Mouse (Mus musculus) heart, embryonic 11.5 days (tissue): ENCODE results near the gene Cox14. TPM values are rescaled to one million over a fixed set of nuclear protein-coding genes. Genes with fewer than 3 reads are reported as not detected.
"Not testable (repeated sequence)": the region's sequence is repeated elsewhere in the genome, so short reads cannot be mapped to it uniquely, and the experiment has no call there.

Experiments used
- ATAC-seq: fragments of 200-750 bp; cut with Nextera tagmentation; replicated peaks from 2 replicates; pipeline ENCODE4 v1.8.0; 2017; ENCODE audit warnings: moderate library complexity; ENCODE audit not compliant: insufficient number of reproducible peaks, low FRiP score, low TSS enrichment
- H3K27ac ChIP-seq: fragments of 300-500 bp; sonication (generic); 2 replicates; pipeline ENCODE4 v1.5.1; 2014; ENCODE audit warnings: mild to moderate bottlenecking, low read depth, low read length
- H3K27me3 ChIP-seq: fragments of 300-500 bp; sonication (generic); 2 replicates; pipeline ENCODE4 v1.6.1; 2014; ENCODE audit warnings: mild to moderate bottlenecking, low read length, mixed read lengths; ENCODE audit not compliant: control insufficient read depth, insufficient read depth
- H3K36me3 ChIP-seq: fragments of 300-500 bp; sonication (generic); 2 replicates; pipeline ENCODE4 v1.6.1; 2014; ENCODE audit warnings: mild to moderate bottlenecking, low read length, moderate library complexity, mixed read lengths; ENCODE audit not compliant: control insufficient read depth, insufficient read depth
- H3K4me1 ChIP-seq: fragments of 300-500 bp; sonication (generic); 2 replicates; pipeline ENCODE4 v1.6.1; 2014; ENCODE audit warnings: low read length; ENCODE audit not compliant: control insufficient read depth, insufficient read depth
- H3K4me2 ChIP-seq: fragments of 300-500 bp; sonication (generic); 2 replicates; pipeline ENCODE4 v1.6.1; 2014; ENCODE audit warnings: mild to moderate bottlenecking, moderate library complexity
- H3K4me3 ChIP-seq: fragments of 300-500 bp; sonication (generic); 2 replicates; pipeline ENCODE4 v1.5.1; 2014; ENCODE audit warnings: low read depth, low read length
- H3K9ac ChIP-seq: fragments of 300-500 bp; sonication (generic); 2 replicates; pipeline ENCODE4 v1.6.1; 2014; ENCODE audit warnings: mild to moderate bottlenecking, low read depth, low read length, moderate library complexity
- H3K9me3 ChIP-seq: fragments of 300-500 bp; sonication (generic); replicated peaks from 2 replicates; pipeline ENCODE4 v1.6.1; 2016; ENCODE audit warnings: low read length; ENCODE audit not compliant: control insufficient read depth
- WGBS: fragments of 180-500 bp; shearing (Covaris S2); extraction: QIAGEN DNeasy Blood & Tissue Kit; methylation state at CpG from one replicate; pipeline ENCODE4 v1.1.7; 2014; ENCODE audit not compliant: insufficient replicate concordance; 5-methylcytosine and 5-hydroxymethylcytosine counted together
- polyA plus RNA-seq: library from polyadenylated mRNA; unstranded; fragments of >200 nt; fragmentation: Nextera tagmentation; extraction: Ambion mirVana; gene quantifications from 2 replicates; pipeline ENCODE4 v1.2.1, GENCODE M21; 2014

Gene Cox14
- polyA plus RNA-seq, 1 experiment from 2014 or later = 176 TPM

DNA sequence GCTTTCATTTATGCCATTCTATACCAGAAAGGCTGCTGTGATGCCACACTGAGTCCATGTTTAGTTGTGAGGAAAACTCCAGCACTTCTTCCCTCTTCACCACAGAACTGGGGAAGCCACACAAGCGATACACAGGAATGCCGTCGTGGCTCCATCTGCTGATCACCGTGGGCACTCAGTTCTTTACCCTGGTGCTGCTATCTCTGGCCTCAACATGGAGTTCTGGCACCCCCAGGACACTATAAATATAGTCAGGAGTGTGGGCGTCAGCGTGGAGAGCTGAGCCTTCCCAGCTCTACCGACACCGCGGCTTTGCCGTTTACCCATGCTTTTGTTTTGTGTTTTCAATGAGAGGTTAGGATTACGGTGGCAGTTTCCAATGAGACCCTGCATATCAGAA lies 11.3 kb downstream of the Cox14 start:
- Histone ChIP-seq H3K27ac (no peak overlapping the region), H3K4me2 (no peak overlapping the region), H3K4me1 (no peaks in the 10 kb centered on the region), H3K36me3 (peaks cover 16% of the 10 kb centered on the region), H3K9ac (no peak overlapping the region), H3K27me3 (no peaks in the 10 kb centered on the region), H3K4me3 (no peak overlapping the region), H3K9me3 (no peaks in the 10 kb centered on the region)
- 85% methylated on average over 11 of the region's 11 CpGs for WGBS
- ATAC-seq = no peak

DNA sequence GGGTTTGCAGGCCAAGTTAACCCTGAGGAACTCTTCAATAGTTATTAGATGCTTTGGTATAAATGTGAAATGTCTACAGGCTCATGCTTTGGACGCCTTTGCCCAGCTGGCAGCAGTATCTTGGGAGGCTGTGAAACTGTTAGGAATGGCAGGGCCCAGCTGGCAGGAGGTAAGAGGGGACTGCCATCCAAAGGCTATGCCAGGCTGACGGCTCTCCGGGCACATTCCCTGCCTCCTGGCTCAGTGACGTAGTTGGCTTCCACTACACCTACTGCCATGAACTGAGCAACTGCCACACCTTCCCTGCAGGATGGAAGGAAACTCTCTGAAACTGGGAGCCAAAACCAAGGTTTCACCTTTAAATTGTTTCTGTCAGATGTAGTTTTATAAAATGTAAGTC lies 14.8 kb downstream of the Cox14 start:
- Histone ChIP-seq H3K4me1 (no peaks in the 10 kb centered on the region), H3K4me2 (no peak overlapping the region), H3K36me3 (peaks cover 13% of the 10 kb centered on the region), H3K9ac (no peak overlapping the region), H3K4me3 (no peak overlapping the region), H3K27me3 (no peaks in the 10 kb centered on the region), H3K27ac (no peak overlapping the region), H3K9me3 (no peaks in the 10 kb centered on the region)
- WGBS = 92% methylated on average over 4 of the region's 4 CpGs
- ATAC-seq = no peak

DNA sequence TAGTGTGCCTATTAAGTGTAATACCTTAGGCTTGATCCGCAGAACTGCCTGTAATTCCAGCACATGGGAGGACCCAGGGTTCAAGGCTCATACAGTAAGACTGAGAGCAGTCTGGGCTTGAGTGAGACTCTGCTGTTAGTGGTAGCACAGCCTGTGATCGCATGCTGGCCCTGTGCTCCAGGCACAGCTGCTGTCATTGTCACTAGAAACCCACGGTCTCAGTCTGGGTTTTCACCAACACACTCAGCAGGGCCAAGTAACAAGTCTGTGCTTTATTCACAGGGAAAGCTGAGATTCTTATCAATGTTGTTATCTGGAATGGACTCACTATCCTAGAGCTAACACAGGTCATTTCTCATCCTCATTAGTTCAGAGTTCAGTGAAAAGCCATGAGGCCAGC lies 28.8 kb downstream of the Cox14 start:
- H3K36me3 ChIP-seq = 0 out of 2 replicates have a peak, but pooled peaks cover 6% of the 10 kb centered on the region
- H3K27me3 ChIP-seq = no peaks in the 10 kb centered on the region
- peaks cover 4% of the 10 kb centered on the region; the same call in 1 of the 2 replicates for H3K9me3 ChIP-seq
- 66% methylated on average over 3 of the region's 3 CpGs for WGBS
- H3K4me1 ChIP-seq = 0 out of 2 replicates have a peak, but pooled peaks cover 2% of the 10 kb centered on the region
- ATAC-seq = no peak
- no peak overlapping the region for H3K27ac ChIP-seq
- no peak overlapping the region for H3K4me2 ChIP-seq
- H3K4me3 ChIP-seq = no peak overlapping the region
- no peak overlapping the region for H3K9ac ChIP-seq

DNA sequence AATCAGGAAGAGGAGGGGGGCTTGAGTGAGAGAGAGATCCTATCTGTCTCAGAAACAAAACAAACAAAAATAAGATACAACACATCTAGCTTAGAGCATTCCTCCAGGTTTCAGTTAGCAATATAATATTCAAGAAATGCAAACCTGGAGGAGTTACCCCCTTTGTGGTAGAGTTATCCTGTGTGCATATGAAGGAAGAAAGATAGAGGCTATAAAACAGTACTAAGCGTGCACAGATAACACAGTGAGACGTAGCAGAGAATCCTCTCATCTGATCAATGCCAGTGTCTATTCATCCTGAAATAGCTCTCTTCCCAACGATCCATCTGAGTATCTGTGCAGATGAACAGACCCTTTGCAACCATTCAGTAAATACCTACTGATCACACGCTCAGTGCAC lies 42.0 kb downstream of the Cox14 start:
- 0 out of 2 replicates have a peak, but pooled peaks cover 2% of the 10 kb centered on the region for H3K36me3 ChIP-seq
- WGBS = 77% methylated on average over 4 of the region's 4 CpGs
- H3K9ac ChIP-seq = no peak overlapping the region
- peaks cover 10% of the 10 kb centered on the region for H3K4me1 ChIP-seq
- no peak for ATAC-seq
- no peak overlapping the region for H3K4me3 ChIP-seq
- H3K27ac ChIP-seq = no peak overlapping the region
- no peaks in the 10 kb centered on the region for H3K9me3 ChIP-seq
- no peaks in the 10 kb centered on the region for H3K27me3 ChIP-seq
- no peak overlapping the region for H3K4me2 ChIP-seq

DNA sequence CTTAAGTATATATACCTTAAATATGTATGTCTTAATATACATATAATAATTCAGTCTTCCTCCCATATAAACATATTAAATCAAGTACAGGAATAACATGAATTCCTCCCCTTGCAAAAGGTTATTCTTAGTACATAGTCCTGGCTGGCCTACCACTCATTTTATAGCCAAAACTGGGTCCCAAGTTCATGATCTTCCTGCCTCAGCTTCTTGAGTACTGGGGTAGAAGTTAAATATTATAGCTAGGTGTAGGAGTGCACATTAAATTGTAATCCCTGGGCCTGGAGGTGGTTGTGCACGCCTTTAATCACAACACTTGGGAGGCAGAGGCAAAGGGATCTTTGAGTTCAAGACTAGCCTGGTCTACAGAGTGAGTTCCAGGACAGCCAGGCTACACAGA lies 43.3 kb downstream of the Cox14 start:
- peaks cover 10% of the 10 kb centered on the region for H3K4me1 ChIP-seq
- ATAC-seq = no peak
- H3K9ac ChIP-seq = no peak overlapping the region
- H3K9me3 ChIP-seq = no peaks in the 10 kb centered on the region
- H3K4me2 ChIP-seq = no peak overlapping the region
- H3K27me3 ChIP-seq = no peaks in the 10 kb centered on the region
- WGBS = 86% methylated on average over 1 of the region's 1 CpGs
- no peak overlapping the region for H3K4me3 ChIP-seq
- H3K36me3 ChIP-seq = 0 out of 2 replicates have a peak, but pooled peaks cover 2% of the 10 kb centered on the region
- H3K27ac ChIP-seq = no peak overlapping the region

DNA sequence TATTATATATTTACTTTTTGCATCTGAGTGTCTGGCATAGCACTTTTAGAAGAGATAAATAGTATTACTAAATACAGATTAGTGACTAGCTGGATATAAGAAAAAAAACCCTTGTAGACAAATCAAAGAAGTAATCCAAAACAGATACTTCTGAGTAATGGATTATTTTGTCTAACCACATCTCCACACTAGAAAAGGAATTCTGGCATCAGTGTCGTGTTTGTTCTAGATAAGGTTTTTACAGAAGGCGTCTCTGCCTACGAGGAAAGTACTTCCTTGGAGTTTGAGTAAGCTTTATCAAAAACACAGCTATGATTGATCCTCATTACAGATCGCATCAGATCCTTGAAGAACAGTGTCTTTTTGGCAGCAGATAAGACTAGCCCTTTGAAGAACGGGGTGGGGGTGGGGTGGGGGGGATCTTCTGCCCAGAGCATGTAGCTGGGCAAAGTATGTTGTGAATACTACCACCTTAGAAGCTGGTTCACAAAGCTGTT lies 45.6 kb downstream of the Cox14 start:
- no peaks in the 10 kb centered on the region for H3K36me3 ChIP-seq
- H3K4me1 ChIP-seq = peaks cover 10% of the 10 kb centered on the region
- peak overlapping the region; percentile 63 for H3K4me3 ChIP-seq
- H3K9me3 ChIP-seq = no peaks in the 10 kb centered on the region
- 5% methylated on average over 5 of the region's 5 CpGs for WGBS
- ATAC-seq = no peak
- H3K27me3 ChIP-seq = no peaks in the 10 kb centered on the region
- H3K4me2 ChIP-seq = peak overlapping the region; percentile 94
- H3K9ac ChIP-seq = peak overlapping the region; percentile 78
- peak overlapping the region; percentile 75; the same call in 1 of the 2 replicates for H3K27ac ChIP-seq

DNA sequence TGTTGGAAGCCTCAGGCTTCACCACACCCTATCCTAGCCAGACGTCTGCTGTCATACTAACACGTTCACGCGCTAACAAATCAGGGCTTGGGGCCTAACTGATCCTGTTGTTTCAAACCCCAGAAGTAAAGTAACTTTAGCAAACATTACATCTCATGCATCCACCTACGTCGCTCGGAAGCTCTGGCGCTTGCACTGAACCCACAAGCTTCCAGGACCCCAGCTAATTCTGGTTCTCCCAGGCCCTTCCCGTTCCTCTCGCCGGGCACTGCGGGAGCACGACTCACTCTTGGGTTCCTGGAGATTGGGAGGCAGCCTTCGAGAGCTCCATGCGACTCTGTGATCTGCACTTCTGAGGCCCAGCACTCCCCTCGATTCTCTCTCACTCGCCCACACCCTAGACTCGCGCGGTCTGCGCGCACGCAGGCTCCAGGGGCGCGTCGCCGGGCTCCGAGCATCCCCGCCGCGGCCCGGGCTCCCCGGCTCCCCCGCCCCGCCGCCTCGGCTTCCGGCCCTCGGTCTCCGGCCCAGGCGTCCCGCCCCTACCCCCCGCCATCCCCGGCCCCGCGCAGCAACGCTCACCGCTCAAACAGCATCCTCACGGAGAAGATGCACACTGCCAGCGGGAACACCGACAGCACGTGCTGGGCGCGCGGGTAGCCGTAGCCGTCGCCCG lies 46.3 kb downstream of the Cox14 start:
- H3K36me3 ChIP-seq = no peaks in the 10 kb centered on the region
- H3K4me1 ChIP-seq = peaks cover 10% of the 10 kb centered on the region
- WGBS = under 1% methylated on average over 55 of the region's 59 CpGs
- peak overlapping the region; percentile 63 for H3K4me3 ChIP-seq
- no peaks in the 10 kb centered on the region for H3K9me3 ChIP-seq
- H3K27ac ChIP-seq = peak overlapping the region; percentile 75
- peak overlapping the region; percentile 94 for H3K4me2 ChIP-seq
- ATAC-seq = peak; percentile 70
- no peaks in the 10 kb centered on the region for H3K27me3 ChIP-seq
- H3K9ac ChIP-seq = peak overlapping the region; percentile 78

DNA sequence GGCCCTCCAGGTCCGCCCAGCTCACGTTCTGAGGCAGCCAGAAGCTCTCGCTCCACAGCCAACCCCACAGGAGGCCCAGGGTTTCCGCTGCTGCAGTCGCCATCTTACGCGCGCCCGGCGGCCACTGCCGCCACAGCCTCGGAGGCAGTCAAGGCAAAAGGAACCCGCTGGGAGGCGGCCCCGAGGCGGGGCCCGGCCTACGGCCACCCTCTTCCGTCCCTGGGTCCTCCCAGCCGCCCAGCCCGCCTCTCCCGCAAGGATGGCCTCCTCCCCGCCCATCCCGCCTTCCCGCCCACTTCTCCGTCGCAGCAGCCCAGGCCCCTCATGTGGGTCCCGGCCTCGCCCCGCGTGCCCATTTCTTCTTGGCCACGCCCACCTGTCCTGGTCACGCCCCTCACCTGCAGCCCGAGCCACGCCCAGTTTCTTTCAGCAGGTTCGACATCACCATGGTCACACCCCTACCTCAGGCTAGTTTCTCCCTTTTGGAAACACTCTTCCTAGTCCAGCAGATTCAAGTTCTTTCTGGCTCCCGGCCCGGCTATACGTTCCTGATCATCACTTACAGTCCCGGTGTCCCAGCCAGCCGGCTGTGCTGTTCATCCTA lies 47.0 kb downstream of the Cox14 start:
- Histone ChIP-seq H3K9me3 (no peaks in the 10 kb centered on the region), H3K36me3 (no peaks in the 10 kb centered on the region), H3K4me2 (peak overlapping the region; percentile 94), H3K4me3 (peak overlapping the region; percentile 63), H3K27me3 (no peaks in the 10 kb centered on the region), H3K27ac (peak overlapping the region; percentile 75), H3K9ac (peak overlapping the region; percentile 78), H3K4me1 (peaks cover 10% of the 10 kb centered on the region)
- peak; percentile 89 for ATAC-seq
- WGBS = under 1% methylated on average over 32 of the region's 41 CpGs

DNA sequence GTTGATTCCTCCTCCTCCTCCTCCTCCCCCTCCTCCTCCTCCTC lies 47.3 kb downstream of the Cox14 start, which contains the start of gene Cers5:
Gene Cers5 (minus strand): TSS at position 5 of the 44 bp plus-strand sequence.
- H3K9me3 ChIP-seq, H3K27me3 ChIP-seq, H3K4me1 ChIP-seq, ATAC-seq, H3K36me3 ChIP-seq: not testable (repeated sequence)
- Histone ChIP-seq H3K27ac (peak within 1 kb of the TSS; percentile 75), H3K4me3 (peak within 1 kb of the TSS; percentile 63), H3K9ac (peak within 1 kb of the TSS; percentile 78), H3K4me2 (peak within 1 kb of the TSS; percentile 94)
